Mouse (Mus musculus) intestine, embryonic 16.5 days (tissue): ENCODE measurements around the gene Tssk1. TPM values are rescaled to one million over a fixed set of nuclear protein-coding genes. Genes with fewer than 3 reads are reported as not detected.

ENCODE experiments used
- ATAC-seq: fragments of 200-750 bp; cut with Nextera tagmentation; 2 replicates; pipeline ENCODE4 v1.8.0; 2017; ENCODE audit warnings: moderate TSS enrichment, moderate library complexity
- H3K27ac ChIP-seq: fragments of 300-500 bp; sonication (generic); 2 replicates; pipeline ENCODE4 v1.5.1; 2014; ENCODE audit warnings: mild to moderate bottlenecking, low read length
- H3K27me3 ChIP-seq: fragments of 300-500 bp; sonication (generic); replicated peaks from 2 replicates; pipeline ENCODE4 v1.6.1; 2014; ENCODE audit warnings: low read length, control low read depth, mixed read lengths; ENCODE audit not compliant: control insufficient read depth, insufficient read depth
- H3K36me3 ChIP-seq: fragments of 300-500 bp; sonication (generic); 2 replicates; pipeline ENCODE4 v1.6.1; 2014; ENCODE audit warnings: low read length, control low read depth; ENCODE audit not compliant: control insufficient read depth, insufficient read depth
- H3K4me1 ChIP-seq: fragments of 300-500 bp; sonication (generic); 2 replicates; pipeline ENCODE4 v1.6.1; 2014; ENCODE audit warnings: low read length, control low read depth, mixed read lengths; ENCODE audit not compliant: control insufficient read depth, insufficient read depth
- H3K4me2 ChIP-seq: fragments of 300-500 bp; sonication (generic); 2 replicates; pipeline ENCODE4 v1.6.1; 2014; ENCODE audit warnings: low read depth, low read length, control low read depth
- H3K4me3 ChIP-seq: fragments of 300-500 bp; sonication (generic); 2 replicates; pipeline ENCODE4 v1.5.1; 2014; ENCODE audit warnings: mild to moderate bottlenecking, low read length
- H3K9ac ChIP-seq: fragments of 300-500 bp; sonication (generic); 2 replicates; pipeline ENCODE4 v1.6.1; 2014; ENCODE audit warnings: low read depth, low read length
- H3K9me3 ChIP-seq: fragments of 300-500 bp; sonication (generic); 2 replicates; pipeline ENCODE4 v1.6.1; 2016; ENCODE audit warnings: low read length, control low read depth; ENCODE audit not compliant: control insufficient read depth
- WGBS: fragments of 180-500 bp; shearing (Covaris S2); extraction: QIAGEN DNeasy Blood & Tissue Kit; methylation state at CpG from one replicate; pipeline ENCODE4 v1.1.7; 2014; 5-methylcytosine and 5-hydroxymethylcytosine counted together
- polyA plus RNA-seq: library from polyadenylated mRNA; unstranded; fragments of >200 nt; fragmentation: Nextera tagmentation; extraction: Ambion mirVana; gene quantifications from 2 replicates; pipeline ENCODE4 v1.2.1, GENCODE M21; 2015

Tssk1 gene
- polyA plus RNA-seq, 1 experiment from 2014 or later = 0.05 TPM

- peak; percentile 95 for ATAC-seq
- peak overlapping the region; percentile 92 for H3K27ac ChIP-seq
- WGBS = 2% methylated on average over 47 of the region's 47 CpGs
- peaks cover 21% of the 10 kb centered on the region for H3K4me1 ChIP-seq
- peak overlapping the region; percentile 95 for H3K4me2 ChIP-seq
- peak overlapping the region; percentile 88 for H3K4me3 ChIP-seq
- peaks cover 16% of the 10 kb centered on the region; the same call in 1 of the 2 replicates for H3K27me3 ChIP-seq
- H3K9me3 ChIP-seq = no peaks in the 10 kb centered on the region
- peak overlapping the region; percentile 87 for H3K9ac ChIP-seq
- H3K36me3 ChIP-seq = no peaks in the 10 kb centered on the region
Measured at GRCm38 (mm10) chr16:17921325-17922162, 27.5 kb downstream of the Tssk1 start.

- 0% methylated on average over 14 of the region's 14 CpGs for WGBS
- Histone ChIP-seq H3K4me2 (peak overlapping the region; percentile 95), H3K27ac (peak overlapping the region; percentile 80), H3K36me3 (no peaks in the 10 kb centered on the region), H3K4me1 (peaks cover 27% of the 10 kb centered on the region), H3K9me3 (no peaks in the 10 kb centered on the region), H3K9ac (peak overlapping the region; percentile 87), H3K27me3 (peaks cover 10% of the 10 kb centered on the region; the same call in 1 of the 2 replicates), H3K4me3 (peak overlapping the region; percentile 88)
- peak; percentile 7; the same call in 1 of the 2 replicates for ATAC-seq
Measured at GRCm38 (mm10) chr16:17922163-17922538, 28.1 kb downstream of the Tssk1 start.

- Histone ChIP-seq H3K4me3 (peak overlapping the region; percentile 90), H3K27me3 (no peaks in the 10 kb centered on the region), H3K4me2 (peak overlapping the region; percentile 95), H3K36me3 (no peaks in the 10 kb centered on the region), H3K9me3 (no peaks in the 10 kb centered on the region), H3K4me1 (peaks cover 14% of the 10 kb centered on the region), H3K9ac (peak overlapping the region; percentile 91), H3K27ac (peak overlapping the region; percentile 99)
- ATAC-seq = peak; percentile 34
- WGBS = under 1% methylated on average over 72 of the region's 72 CpGs
Measured at GRCm38 (mm10) chr16:17927351-17928082, 33.5 kb downstream of the Tssk1 start.

GRCm38 (mm10) chr16:17928087-17928580, 34.1 kb downstream of the Tssk1 start, which contains the start of gene Slc25a1:
Slc25a1 (minus strand) TSS chr16:17928219.
- Histone ChIP-seq H3K36me3 (no peaks in the 10 kb centered on the region), H3K4me3 (peak within 1 kb of the TSS; percentile 90), H3K9ac (peak within 1 kb of the TSS; percentile 91), H3K9me3 (no peaks in the 10 kb centered on the region), H3K27me3 (no peaks in the 10 kb centered on the region), H3K4me1 (peaks cover 9% of the 10 kb centered on the region; the same call in 1 of the 2 replicates), H3K4me2 (peak within 1 kb of the TSS; percentile 95), H3K27ac (peak within 1 kb of the TSS; percentile 99)
- WGBS = under 1% methylated on average over 44 of the region's 47 CpGs
- ATAC-seq = peak; percentile 88

DNA sequence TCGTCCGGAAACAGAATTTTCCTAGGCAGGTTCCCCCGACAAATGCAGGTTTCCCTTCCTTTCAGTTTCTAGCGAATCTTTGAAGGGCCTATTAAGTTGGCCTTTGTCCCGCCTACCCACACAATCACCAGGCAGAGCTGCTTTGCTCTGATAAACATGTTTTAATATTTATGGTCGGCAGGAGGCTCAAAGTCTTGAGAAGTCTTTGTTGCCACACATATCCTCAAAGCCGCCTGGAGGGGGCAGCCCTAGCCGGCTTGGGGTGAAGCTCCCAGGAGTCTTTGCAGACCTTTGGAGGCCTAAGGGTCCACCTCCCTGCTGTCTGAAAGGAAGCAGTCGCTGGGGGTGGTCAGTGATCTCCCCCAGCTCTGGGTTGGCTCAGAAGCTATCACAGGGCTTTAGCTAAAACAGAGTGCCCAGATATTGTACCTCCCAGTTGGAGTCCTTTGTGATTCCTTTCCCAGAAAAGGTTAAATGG, 34.6 kb downstream of the Tssk1 start:
- peak; percentile 81 for ATAC-seq
- H3K9ac ChIP-seq = peak overlapping the region; percentile 91
- peak overlapping the region; percentile 90 for H3K4me3 ChIP-seq
- H3K27me3 ChIP-seq = no peaks in the 10 kb centered on the region
- peak overlapping the region; percentile 99 for H3K27ac ChIP-seq
- H3K4me1 ChIP-seq = peaks cover 9% of the 10 kb centered on the region; the same call in 1 of the 2 replicates
- WGBS = under 1% methylated on average over 9 of the region's 9 CpGs
- H3K9me3 ChIP-seq = no peaks in the 10 kb centered on the region
- H3K36me3 ChIP-seq = no peaks in the 10 kb centered on the region
- peak overlapping the region; percentile 95 for H3K4me2 ChIP-seq

- H3K9me3 ChIP-seq = no peaks in the 10 kb centered on the region
- ATAC-seq = no peak
- H3K27ac ChIP-seq = peak overlapping the region; percentile 99
- no peaks in the 10 kb centered on the region for H3K36me3 ChIP-seq
- H3K4me2 ChIP-seq = peak overlapping the region; percentile 95; the same call in 1 of the 2 replicates
- peak overlapping the region; percentile 91 for H3K9ac ChIP-seq
- peaks cover 9% of the 10 kb centered on the region; the same call in 1 of the 2 replicates for H3K4me1 ChIP-seq
- H3K4me3 ChIP-seq = no peak overlapping the region
- 11% methylated on average over 2 of the region's 2 CpGs for WGBS
- no peaks in the 10 kb centered on the region for H3K27me3 ChIP-seq
Measured at GRCm38 (mm10) chr16:17929211-17929610, 35.2 kb downstream of the Tssk1 start.

DNA sequence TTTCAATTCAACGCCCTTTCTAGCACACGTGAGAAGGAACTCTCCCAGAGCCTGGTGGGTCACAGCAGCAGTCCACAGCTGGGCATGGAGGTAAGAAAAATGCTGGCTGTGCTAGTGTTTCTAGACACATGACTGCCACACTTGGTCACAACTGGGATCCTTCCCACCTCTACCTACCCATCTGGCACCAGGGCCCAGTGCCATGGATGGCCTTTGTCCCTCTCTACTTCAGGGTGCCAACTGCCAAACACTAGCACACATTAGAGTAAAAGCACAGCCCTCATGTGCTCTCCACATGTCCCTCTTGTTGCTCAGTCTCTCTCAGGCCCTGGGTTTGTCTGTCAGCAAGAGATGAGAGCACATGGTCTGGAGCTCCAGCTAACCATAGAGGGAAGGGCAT, 35.6 kb downstream of the Tssk1 start:
- Histone ChIP-seq H3K9ac (no peak overlapping the region), H3K27me3 (no peaks in the 10 kb centered on the region), H3K36me3 (no peaks in the 10 kb centered on the region), H3K4me3 (no peak overlapping the region), H3K27ac (no peak overlapping the region), H3K4me1 (peaks cover 9% of the 10 kb centered on the region; the same call in 1 of the 2 replicates), H3K4me2 (no peak overlapping the region), H3K9me3 (no peaks in the 10 kb centered on the region)
- WGBS = 63% methylated on average over 2 of the region's 2 CpGs
- ATAC-seq = no peak

GRCm38 (mm10) chr16:17931906-17932460, 38.0 kb downstream of the Tssk1 start:
- no peaks in the 10 kb centered on the region for H3K27me3 ChIP-seq
- no peak overlapping the region for H3K9ac ChIP-seq
- ATAC-seq = no peak
- 83% methylated on average over 5 of the region's 5 CpGs for WGBS
- no peak overlapping the region for H3K27ac ChIP-seq
- H3K4me3 ChIP-seq = no peak overlapping the region
- no peak overlapping the region for H3K4me2 ChIP-seq
- H3K4me1 ChIP-seq = peaks cover 1% of the 10 kb centered on the region; the same call in 1 of the 2 replicates
- H3K36me3 ChIP-seq = no peaks in the 10 kb centered on the region
- H3K9me3 ChIP-seq = no peaks in the 10 kb centered on the region
